8 mouse cellular contexts compared by ENCODE assay signal in genomic region chr1:181535165-181535873, GRCm38 (mm10). TPM values are rescaled to one million over a fixed set of nuclear protein-coding genes. Genes with fewer than 3 reads are reported as not detected.
DNase-seq lines count a peak whose midpoint lies in the region; TF ChIP-seq lines count a peak whose summit lies in the region.
"Had no signal": no experiment of that assay in that cellular context is flagged by ENCODE, and none has a peak within 500 bp of the region (broad histone marks: within the 10 kb centered on the region; RNA-seq: fewer than 3 reads in every experiment).

No protein-coding gene starts in this region.

- H3K27ac ChIP-seq in layer of hippocampus, adult 2 months, result peak overlapping the region; percentile 63; the same call in 1 of the 2 replicates
- H3K27ac ChIP-seq: liver, embryonic 14.5 days had no signal

- H3K4me3 ChIP-seq in layer of hippocampus, adult 2 months, result no peak overlapping the region

- TF ChIP-seq CTCF in layer of hippocampus, adult 2 months (conservative IDR thresholded peaks at IDR 0.05), result no peak

- DNase-seq in layer of hippocampus, adult 2 months (ENCODE audit: low spot score in 2 of 2), result peak in 1 of 2 experiments; percentile 54
- DNase-seq in layer of hippocampus, postnatal 10 days (ENCODE audit: low spot score in 2 of 2), result no peak
- DNase-seq in adrenal gland, postnatal 25 days, result peak; percentile 42
- DNase-seq in kidney, adult 9 months, result peak; percentile 42
- DNase-seq in right cerebral cortex, postnatal 10 days (ENCODE audit: low spot score in 2 of 2), result peak; percentile 41 to 60
- no peak for DNase-seq in gastrocnemius, postnatal 25 days
- no peak for DNase-seq in spleen, postnatal 4 days (ENCODE audit: low spot score in 2 of 2)

RNA-seq across cellular contexts. Expression of gene Ccdc121, which starts 24.1 kb away (rescaled TPM):
- total RNA-seq in layer of hippocampus, adult 2 months (2021), result under 1 TPM; 0.20 to 0.72 TPM
- total RNA-seq in layer of hippocampus, postnatal 10 days (2021), result under 1 TPM; 0.32 to 0.47 TPM
- not detected in 2 replicates for total RNA-seq in adrenal gland, postnatal 25 days (2021)
- not detected for total RNA-seq in gastrocnemius, postnatal 25 days (2021)

RNA-seq across cellular contexts. Expression of gene Dnah14, which starts 41.0 kb away (rescaled TPM):
- total RNA-seq in layer of hippocampus, adult 2 months (2021), result under 1 TPM; 0.76 to 0.82 TPM
- 1 to 10 TPM in 1 of 2 experiments, under 1 TPM in 1; 0.98 to 2.4 TPM for total RNA-seq in layer of hippocampus, postnatal 10 days (2021)
- total RNA-seq in adrenal gland, postnatal 25 days (2021), result 0.09 TPM in 1 of 2 replicates, not detected in the other
- total RNA-seq in gastrocnemius, postnatal 25 days (2021), result under 1 TPM in 1 of 2 experiments, not detected in 1; 0.08 TPM

Comparison
In these comparisons a context has a peak if more than half of its experiments do, and no peak if none do; other contexts are left out.
1. DNase-seq: peak in adrenal gland, postnatal 25 days (single experiment), kidney, adult 9 months (single experiment) and right cerebral cortex, postnatal 10 days (2 of 2); none in layer of hippocampus, postnatal 10 days (0 of 2), gastrocnemius, postnatal 25 days (single experiment) and spleen, postnatal 4 days (0 of 2).